In genomic region chr19:6418233-6418879, GRCm38 (mm10) we compare ENCODE assay signal across 9 mouse cellular contexts. TPM values are rescaled to one million over a fixed set of nuclear protein-coding genes. Genes with fewer than 3 reads are reported as not detected.
DNase-seq lines count a peak whose midpoint lies in the region; ATAC-seq lines count a peak whose summit lies in the region.
"Had no signal": no experiment of that assay in that cellular context is flagged by ENCODE, and none has a peak within 500 bp of the region (broad histone marks: within the 10 kb centered on the region; RNA-seq: fewer than 3 reads in every experiment).

Gene Nrxn2, plus strand, starts transcription at chr19:6418731.

- ATAC-seq in heart, embryonic 14.5 days (ENCODE audit: insufficient number of reproducible peaks, insufficient read depth, low FRiP score, low read depth) = 0 out of 2 replicates have a peak, but pooled peaks have one; percentile 48
- peak; percentile 71 for ATAC-seq in liver, embryonic 12.5 days
- ATAC-seq in stomach, embryonic 14.5 days (ENCODE audit: insufficient number of reproducible peaks, insufficient read depth, low FRiP score, low read depth) = peak; percentile 79

- H3K27me3 ChIP-seq in heart, embryonic 14.5 days (ENCODE audit: control insufficient read depth, insufficient read depth, low read length) = peaks cover 68% of the 10 kb centered on the region
- H3K27me3 ChIP-seq in liver, embryonic 12.5 days (replicated peaks) = peaks cover 75% of the 10 kb centered on the region
- H3K27me3 ChIP-seq in stomach, embryonic 14.5 days (ENCODE audit: control insufficient read depth, insufficient read depth, low read length) = peaks cover 31% of the 10 kb centered on the region; the same call in 1 of the 2 replicates

- WGBS in heart, embryonic 14.5 days = under 1% methylated on average over 45 of the region's 46 CpGs
- under 1% methylated on average over 37 of the region's 46 CpGs for WGBS in liver, embryonic 12.5 days (ENCODE audit: insufficient replicate concordance)
- WGBS in stomach, embryonic 14.5 days = under 1% methylated on average over 41 of the region's 46 CpGs

- H3K9me3 ChIP-seq in heart, embryonic 14.5 days (ENCODE audit: control insufficient read depth, low read length) = no peaks in the 10 kb centered on the region
- no peaks in the 10 kb centered on the region for H3K9me3 ChIP-seq in liver, embryonic 12.5 days (replicated peaks)
- no peaks in the 10 kb centered on the region for H3K9me3 ChIP-seq in stomach, embryonic 14.5 days (ENCODE audit: control insufficient read depth, low read depth, low read length)

- H3K4me2 ChIP-seq in heart, embryonic 14.5 days (ENCODE audit: low read length) = peak within 1 kb of the TSS; percentile 90
- H3K4me2 ChIP-seq in liver, embryonic 12.5 days = peak within 1 kb of the TSS; percentile 80
- H3K4me2 ChIP-seq in stomach, embryonic 14.5 days (replicated peaks; ENCODE audit: low read depth, low read length) = peak within 1 kb of the TSS; percentile 87

- peak within 1 kb of the TSS; percentile 38; the same call in 1 of the 2 replicates for H3K9ac ChIP-seq in heart, embryonic 14.5 days (ENCODE audit: low read length)
- H3K9ac ChIP-seq in liver, embryonic 12.5 days = peak within 1 kb of the TSS; percentile 14; the same call in 1 of the 2 replicates
- no peak within 1 kb of the TSS for H3K9ac ChIP-seq in stomach, embryonic 14.5 days (replicated peaks; ENCODE audit: low read depth, low read length)

- peak within 1 kb of the TSS; percentile 66 for H3K4me3 ChIP-seq in brown adipose tissue, adult 24 weeks (ENCODE audit: insufficient read depth, low read depth, low read length)
- H3K4me3 ChIP-seq in heart, embryonic 14.5 days (ENCODE audit: control insufficient read depth in 1 of 2, insufficient read depth in 1 of 2, low read depth in 1 of 2, low read length in 2 of 2) = peak within 1 kb of the TSS; percentile 41 to 51
- H3K4me3 ChIP-seq in liver, embryonic 12.5 days = peak within 1 kb of the TSS; percentile 50
- peak within 1 kb of the TSS; percentile 42 for H3K4me3 ChIP-seq in stomach, embryonic 14.5 days (ENCODE audit: low read depth, low read length)

- no peaks in the 10 kb centered on the region for H3K36me3 ChIP-seq in heart, embryonic 14.5 days (ENCODE audit: control insufficient read depth, insufficient read depth, low read length)
- no peaks in the 10 kb centered on the region for H3K36me3 ChIP-seq in liver, embryonic 12.5 days
- H3K36me3 ChIP-seq in stomach, embryonic 14.5 days (ENCODE audit: control insufficient read depth, insufficient read depth, low read length) = no peaks in the 10 kb centered on the region

- no peak within 1 kb of the TSS for H3K27ac ChIP-seq in brown adipose tissue, adult 24 weeks (replicated peaks; ENCODE audit: low read depth, low read length)
- no peak within 1 kb of the TSS for H3K27ac ChIP-seq in heart, embryonic 14.5 days (replicated peaks in 1 of 2; ENCODE audit: control insufficient read depth in 1 of 2, insufficient read depth in 1 of 2, low read depth in 2 of 2, low read length in 2 of 2)
- H3K27ac ChIP-seq in liver, embryonic 12.5 days = no peak within 1 kb of the TSS
- H3K27ac ChIP-seq in stomach, embryonic 14.5 days (ENCODE audit: low read length) = no peak within 1 kb of the TSS
- H3K27ac ChIP-seq: macrophage had no signal

- no peaks in the 10 kb centered on the region for H3K4me1 ChIP-seq in brown adipose tissue, adult 24 weeks (ENCODE audit: control insufficient read depth, insufficient read depth, insufficient read length, low read length)
- peaks cover 5 to 18% of the 10 kb centered on the region in 2 experiments; a peak in 3 of 4 replicates for H3K4me1 ChIP-seq in heart, embryonic 14.5 days (ENCODE audit: control insufficient read depth in 2 of 2, insufficient read depth in 2 of 2, low read length in 2 of 2)
- H3K4me1 ChIP-seq in liver, embryonic 12.5 days = peaks cover 48% of the 10 kb centered on the region
- 0 out of 2 replicates have a peak, but pooled peaks cover 3% of the 10 kb centered on the region for H3K4me1 ChIP-seq in stomach, embryonic 14.5 days (ENCODE audit: control insufficient read depth, insufficient read depth, low read length)

- DNase-seq in CD8-positive naive resting alpha-beta T cell, adult 2 months (ENCODE audit: low read depth in 2 of 2, low spot score in 2 of 2) = peak; percentile 84 to 89
- DNase-seq in fibroblast of lung, adult 2 months (ENCODE audit: low read depth) = peak; percentile 55
- peak; percentile 87 for DNase-seq in kidney, postnatal 14 days
- DNase-seq in natural killer cell, adult 2 months (ENCODE audit: low spot score in 2 of 2) = peak; percentile 68 to 82

RNA-seq across cellular contexts. Expression of gene Nrxn2, which starts in this region (rescaled TPM):
- polyA plus RNA-seq in brown adipose tissue, adult 24 weeks (2012; ENCODE audit: insufficient read depth, insufficient read length, missing spikeins) = 1.1 and 2.3 TPM in 2 replicates
- 0.12 and 0.66 TPM in 2 replicates for polyA plus RNA-seq in heart, embryonic 14.5 days (2014; fragmentation: Nextera tagmentation; extraction: Ambion mirVana)
- polyA plus RNA-seq in liver, embryonic 12.5 days (2016; fragmentation: Nextera tagmentation; extraction: Ambion mirVana) = 0.83 and 0.85 TPM in 2 replicates
- 2.5 and 2.6 TPM in 2 replicates for polyA plus RNA-seq in stomach, embryonic 14.5 days (2014; fragmentation: Nextera tagmentation; extraction: Ambion mirVana)
- polyA plus RNA-seq: macrophage had no signal

Comparison
In these comparisons a context has a peak if more than half of its experiments do, and no peak if none do; other contexts are left out.
1. Peak in ATAC-seq, H3K4me3 ChIP-seq, H3K9ac ChIP-seq and H3K4me2 ChIP-seq in heart, embryonic 14.5 days; RNA of the gene not detected or under 1 TPM.
2. Peak in ATAC-seq, H3K4me3 ChIP-seq, H3K9ac ChIP-seq and H3K4me2 ChIP-seq in liver, embryonic 12.5 days; RNA of the gene not detected or under 1 TPM.